Mouse (Mus musculus): ENCODE measurements around the gene Efemp2.

- TF ChIP-seq CTCF (IDR thresholded peaks at IDR 0.05; ENCODE audit: borderline replicate concordance, insufficient read depth, low read depth, low read length) (no peak), POLR2A (IDR thresholded peaks at IDR 0.05; ENCODE audit: borderline replicate concordance, insufficient read depth, low read length) (no peak)
These were observed 18.7 kb upstream of the Efemp2 start for GRCm38 (mm10) chr19:5455037-5455436.
